Mouse (Mus musculus) left cerebral cortex, adult 11 months (tissue): ENCODE measurements around the gene Atg2b.

Source experiments
- DNase-seq: peaks from one replicate; pipeline ENCODE4 v3.0.0; 2022; ENCODE audit warnings: low spot score

The Atg2b gene

GRCm38 (mm10) chr12:105683933-105684901 lies 794 bp downstream of the Atg2b start, which contains the start of gene Gskip:
Gene Gskip, plus strand, starts transcription at chr12:105684829.
- peak; percentile 8 for DNase-seq

DNA sequence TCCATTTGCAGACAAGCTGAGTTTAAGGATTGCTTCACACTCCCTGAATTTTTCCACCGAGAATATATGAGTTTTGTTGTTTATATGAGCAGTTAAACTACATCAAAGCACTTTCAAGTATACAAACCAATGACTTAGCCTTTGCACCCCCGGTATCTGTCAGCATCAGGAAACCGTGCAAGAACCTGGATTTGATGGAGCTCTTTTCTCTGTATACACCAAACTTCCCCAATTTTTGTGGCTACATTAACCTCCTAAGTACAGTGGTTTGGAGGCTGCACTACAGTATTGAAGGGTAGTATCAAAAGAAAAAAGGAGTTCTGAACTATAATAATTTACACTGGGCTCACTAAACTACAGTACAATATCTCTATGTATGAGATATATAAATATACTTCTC lies 6.2 kb downstream of the Atg2b start:
- DNase-seq: no peak

DNA sequence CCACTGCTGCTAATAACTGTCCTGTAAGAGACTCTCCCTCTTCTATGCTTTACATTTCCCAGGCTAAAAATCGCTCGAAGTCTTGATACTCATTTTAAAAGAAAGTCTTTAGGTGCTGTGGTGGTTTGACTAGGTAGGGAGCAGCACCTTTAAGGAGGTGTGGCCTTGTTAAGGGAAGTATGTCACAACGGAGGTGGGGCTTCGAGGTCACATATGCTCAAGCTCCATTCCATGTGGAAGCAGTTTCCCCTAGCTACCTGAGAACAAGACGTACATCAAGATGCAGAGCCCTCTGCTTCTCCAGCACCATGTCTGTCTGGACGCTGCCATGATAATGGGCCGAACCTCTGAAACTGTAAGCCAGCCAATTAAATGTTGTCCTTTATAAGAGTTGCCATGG lies 6.8 kb downstream of the Atg2b start:
- DNase-seq: no peak

- DNase-seq: no peak
Observed at GRCm38 (mm10) chr12:105676274-105676673, 8.7 kb downstream of the Atg2b start.

DNA sequence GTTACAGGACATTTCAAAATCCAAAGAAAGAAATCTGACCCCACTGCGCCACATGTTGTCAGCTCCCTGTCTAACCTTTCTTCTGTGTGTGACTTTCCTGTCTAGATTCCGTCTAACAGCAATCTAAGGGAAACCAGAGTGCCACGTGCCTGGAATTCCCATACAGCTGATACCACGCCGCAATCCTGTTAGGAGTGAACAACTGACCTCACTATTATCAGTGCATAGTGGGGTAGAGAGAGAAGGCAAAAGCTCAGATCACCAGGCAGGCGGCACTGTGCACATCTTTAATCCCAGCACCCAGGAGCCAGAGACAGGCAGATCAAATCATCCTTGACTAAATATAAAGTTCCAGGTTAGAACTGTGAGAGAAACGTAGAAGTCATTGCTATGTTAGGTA lies 29.2 kb downstream of the Atg2b start:
- DNase-seq: no peak

DNA sequence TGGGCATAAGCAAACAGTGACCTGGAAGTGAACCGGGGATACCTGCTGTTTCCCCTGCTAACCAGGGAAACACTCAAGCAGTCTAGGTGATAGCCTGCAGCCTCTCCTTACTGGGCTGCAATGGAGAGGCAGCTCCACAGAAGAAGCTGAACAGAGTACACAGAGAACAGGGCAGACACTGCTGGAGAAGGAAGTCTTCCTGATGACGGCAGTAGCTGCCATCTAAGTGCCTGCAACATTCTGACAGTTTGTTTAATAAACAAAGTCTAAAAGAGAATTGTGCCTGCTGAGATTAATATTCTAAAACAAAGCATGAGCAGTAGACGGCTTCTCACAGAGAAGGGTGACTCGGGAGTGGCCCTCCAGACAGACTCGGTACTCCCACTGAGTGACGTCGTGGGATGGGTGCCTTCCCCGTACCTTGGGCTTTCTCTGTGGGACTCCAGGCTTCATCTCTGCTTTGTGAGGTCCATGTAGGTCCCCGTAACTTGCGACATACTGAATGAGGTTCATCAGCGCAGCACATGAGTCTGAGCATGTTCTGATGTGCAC lies 42.2 kb downstream of the Atg2b start:
- no peak for DNase-seq

GRCm38 (mm10) chr12:105637554-105637953 lies 47.5 kb downstream of the Atg2b start:
- DNase-seq: no peak

DNA sequence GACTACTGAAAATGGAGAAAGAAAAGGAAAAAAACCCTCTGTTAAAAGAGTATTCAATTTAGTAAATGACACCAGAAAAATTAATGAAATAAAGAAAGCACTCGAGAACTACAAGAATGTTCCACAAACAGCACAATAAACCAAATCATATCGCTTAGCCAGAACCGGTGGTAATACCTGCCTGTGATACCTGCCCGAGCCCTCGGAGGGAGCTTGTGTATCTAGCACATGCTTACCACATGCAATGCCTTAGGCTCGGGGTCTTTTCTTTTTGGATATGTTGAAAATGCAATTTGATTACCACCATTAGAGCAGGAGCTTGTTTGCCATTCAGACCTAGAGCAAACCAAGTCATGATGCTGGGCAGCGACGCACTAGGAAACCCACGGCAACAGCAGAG lies 48.5 kb downstream of the Atg2b start:
- DNase-seq: no peak

DNA sequence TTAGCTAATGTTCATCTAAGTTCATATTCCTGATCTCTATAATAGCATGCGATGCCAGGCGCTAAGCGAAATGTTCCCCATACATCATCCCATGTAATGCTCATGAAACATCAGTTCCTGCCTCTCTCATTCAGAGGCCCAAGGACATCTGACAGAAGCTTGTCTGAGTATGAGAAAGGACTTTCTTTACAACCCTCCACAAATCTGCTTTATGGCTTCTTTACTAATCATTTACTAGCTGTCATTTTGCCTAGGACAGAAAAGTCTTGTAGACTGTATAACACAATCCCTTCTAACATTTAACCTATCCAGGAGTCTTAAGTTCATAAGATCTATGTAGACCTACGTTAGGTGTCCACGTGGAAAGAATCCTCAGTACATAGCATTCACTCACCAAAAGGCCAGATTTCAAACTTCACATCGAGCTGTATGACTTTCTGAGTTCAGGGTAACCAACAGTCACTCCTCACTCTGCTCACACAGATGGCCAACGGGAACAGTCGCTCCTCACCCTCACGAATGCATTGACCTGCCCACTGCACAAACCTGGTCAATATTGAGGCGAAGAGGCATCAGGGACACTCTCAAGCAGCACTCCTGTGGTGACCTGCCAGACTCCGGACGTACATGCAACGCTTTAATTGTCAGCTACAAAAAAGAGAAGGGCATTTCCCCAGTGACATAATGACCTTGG lies 50.5 kb downstream of the Atg2b start:
- DNase-seq: no peak

DNA sequence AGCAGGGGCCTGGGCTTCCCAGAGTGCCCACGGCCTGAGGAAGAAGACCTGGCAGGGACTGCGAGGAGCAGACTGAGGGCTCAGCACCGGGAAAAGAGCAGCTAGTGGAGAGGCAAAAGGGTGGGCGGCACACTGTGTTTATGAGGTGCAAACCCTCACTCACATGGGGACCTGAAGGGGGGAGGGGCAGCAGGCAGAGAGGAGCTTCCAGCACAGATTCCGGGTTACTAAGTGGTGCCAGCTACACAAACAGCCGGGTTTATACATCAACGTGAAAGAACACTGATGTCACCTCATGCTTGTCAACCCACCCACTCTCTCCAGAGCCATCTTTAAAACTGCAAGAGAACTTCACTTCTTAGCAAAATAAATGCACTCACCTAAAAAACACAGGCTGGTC lies 59.2 kb downstream of the Atg2b start:
- DNase-seq: no peak

DNA sequence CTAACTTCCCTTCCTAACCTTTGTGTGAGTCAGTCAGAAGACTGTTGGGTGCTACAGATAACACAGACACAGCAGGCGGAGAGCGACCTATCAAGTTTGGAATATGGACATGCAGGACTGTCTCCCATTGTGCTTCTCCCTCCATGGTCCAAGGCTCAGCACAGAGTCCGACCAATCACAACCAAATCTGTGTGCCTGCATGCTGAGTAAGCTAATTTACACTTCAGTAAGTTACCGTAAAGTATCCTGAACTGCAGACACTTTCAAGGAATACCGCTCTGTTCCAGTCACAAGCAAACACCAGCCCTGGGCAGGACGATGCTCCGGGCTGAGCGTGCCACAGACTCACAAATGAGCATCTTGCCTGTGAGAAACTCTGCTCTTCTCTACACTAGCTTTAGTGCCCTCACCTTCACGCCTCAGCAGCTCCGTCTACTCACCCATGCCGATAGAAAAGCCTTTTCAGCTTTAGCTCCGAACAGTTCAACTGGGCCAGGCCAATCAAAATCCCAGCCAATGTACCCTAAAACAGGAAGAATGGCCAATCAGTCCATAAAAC lies 62.0 kb downstream of the Atg2b start:
- DNase-seq: no peak

- DNase-seq: no peak
Observed at GRCm38 (mm10) chr12:105622048-105622447, 63.0 kb downstream of the Atg2b start.

- no peak for DNase-seq
Observed at GRCm38 (mm10) chr12:105613559-105613958, 71.5 kb downstream of the Atg2b start.

DNA sequence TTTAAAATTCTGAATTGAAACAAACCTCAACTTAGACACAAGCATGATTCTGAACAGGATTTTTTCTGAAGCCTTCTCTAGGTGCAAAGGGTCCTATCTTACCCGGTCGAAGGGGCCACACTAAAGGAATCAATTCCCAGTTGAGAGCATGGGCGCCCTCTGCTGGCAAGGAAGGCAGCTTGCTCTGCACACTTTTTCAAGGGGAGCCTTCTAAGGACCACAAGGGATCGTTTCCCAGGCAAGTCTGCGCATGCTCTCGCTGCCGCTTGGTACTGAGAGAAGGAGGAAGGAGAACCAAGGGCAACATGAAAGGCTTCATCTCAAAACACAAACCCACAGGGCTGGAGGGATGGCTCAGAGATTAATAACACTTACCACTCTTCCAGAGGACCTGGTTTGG lies 73.3 kb downstream of the Atg2b start:
- peak; percentile 41 for DNase-seq

GRCm38 (mm10) chr12:105611045-105611444 lies 74.0 kb downstream of the Atg2b start:
- DNase-seq: no peak

DNA sequence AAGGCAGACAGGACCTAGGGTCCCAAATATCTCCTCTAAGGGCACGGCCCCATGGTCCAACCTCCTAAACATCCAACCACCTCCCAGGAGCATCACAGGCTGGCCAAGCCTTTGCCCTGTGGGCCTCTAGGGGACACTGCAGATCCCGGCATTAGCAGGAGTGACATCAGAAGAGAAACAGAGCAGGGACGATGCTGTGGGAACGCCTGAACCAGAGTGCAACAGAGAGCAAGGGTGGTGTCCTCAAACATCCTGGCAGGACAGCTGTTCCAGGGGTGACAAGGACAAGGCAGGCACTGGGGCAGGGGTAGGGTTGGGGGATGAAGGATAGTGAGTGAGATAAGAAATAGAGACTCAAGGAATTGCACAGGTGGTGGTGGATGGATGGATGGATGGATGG lies 78.1 kb downstream of the Atg2b start:
- DNase-seq: no peak

DNA sequence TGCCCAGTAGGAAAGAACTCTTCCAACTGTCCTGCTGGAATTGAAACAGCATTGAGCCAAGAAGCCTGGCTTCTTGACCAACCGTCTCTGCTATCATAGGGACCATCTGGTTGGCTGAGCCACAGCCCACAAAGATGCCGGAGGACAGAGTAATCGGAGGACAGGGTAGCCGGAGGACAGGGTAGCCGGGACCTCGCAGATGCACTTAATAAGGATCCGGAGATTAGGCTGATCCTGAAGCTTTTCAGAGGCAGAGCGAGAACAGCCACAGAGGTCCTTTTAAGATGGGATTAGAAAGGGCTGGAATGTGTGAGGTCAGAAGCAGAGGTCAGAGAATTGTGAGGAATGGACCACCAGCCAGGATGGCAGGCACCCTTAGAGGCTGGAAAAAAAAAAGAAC lies 79.8 kb downstream of the Atg2b start:
- DNase-seq: no peak

DNA sequence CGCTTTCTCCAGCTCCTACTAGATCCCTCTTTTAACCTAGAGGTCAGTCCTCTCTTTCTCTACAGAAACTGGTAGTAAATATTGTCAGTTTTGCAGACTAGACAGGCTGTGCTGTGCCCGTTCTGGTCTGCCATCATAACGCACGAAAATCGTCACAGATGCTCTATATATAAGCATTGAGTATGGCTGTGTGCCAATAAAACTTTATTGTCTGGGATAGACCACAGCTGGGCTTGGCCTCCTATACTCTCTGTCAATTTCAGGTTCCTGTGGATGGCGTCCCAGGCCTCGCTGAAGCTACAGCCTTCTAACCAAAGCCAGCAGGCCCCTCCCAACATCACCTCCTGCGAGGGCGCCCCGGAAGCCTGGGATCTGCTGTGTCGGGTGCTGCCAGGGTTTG lies 81.1 kb downstream of the Atg2b start:
- DNase-seq: no peak

DNA sequence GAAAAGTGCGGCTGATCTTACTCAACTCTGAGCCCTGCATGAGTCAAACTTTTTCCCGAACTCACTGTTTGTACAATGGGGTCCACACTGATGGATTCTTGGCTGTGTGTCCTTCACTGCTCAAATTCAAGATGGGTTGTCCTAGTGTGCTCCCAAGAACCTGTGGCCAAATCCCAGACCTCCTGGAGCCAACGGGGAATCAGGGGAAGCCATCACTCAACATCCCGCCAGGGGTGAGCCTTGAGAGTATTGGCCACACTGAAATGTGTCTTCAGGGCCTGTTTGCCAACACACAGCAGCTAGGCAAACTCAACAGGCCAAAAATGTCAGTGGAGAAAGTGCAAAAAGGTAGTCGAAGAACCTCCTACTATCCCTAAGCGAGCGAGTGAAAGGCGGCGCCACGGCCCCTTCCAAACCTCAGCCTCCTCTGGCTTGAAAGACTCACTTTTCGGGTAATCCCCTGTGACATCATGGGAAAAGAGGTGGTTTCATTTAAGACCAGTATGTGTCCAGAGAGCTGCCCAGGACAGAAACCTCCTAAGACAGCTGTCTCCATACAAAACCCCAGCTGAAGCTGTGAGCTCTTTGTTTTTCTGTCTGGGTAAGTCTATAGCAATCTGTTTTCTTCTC lies 82.3 kb downstream of the Atg2b start, which contains the start of gene Bdkrb1:
Gene Bdkrb1, plus strand, starts transcription at position 505 of the 630 bp plus-strand sequence.
- no peak for DNase-seq

DNA sequence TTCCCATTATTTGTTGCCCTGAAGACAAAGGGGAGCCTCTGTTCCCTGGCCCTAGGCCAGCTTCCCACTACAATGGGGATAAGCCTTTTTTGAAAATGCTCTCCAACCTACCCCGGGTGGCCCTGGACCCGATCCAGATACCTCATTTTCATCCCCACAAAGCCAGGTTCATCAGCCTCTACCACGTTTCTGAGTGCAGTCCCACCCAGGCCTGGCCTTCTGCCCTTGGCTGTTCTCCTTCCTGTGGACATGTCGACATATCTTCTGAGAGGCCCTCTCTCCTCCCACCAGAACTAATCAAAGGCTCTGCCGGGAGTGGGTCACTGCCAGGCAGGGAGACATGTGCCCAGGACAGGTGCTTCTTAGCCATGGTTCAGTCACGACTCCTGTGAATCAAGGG lies 83.4 kb downstream of the Atg2b start:
- no peak for DNase-seq

DNA sequence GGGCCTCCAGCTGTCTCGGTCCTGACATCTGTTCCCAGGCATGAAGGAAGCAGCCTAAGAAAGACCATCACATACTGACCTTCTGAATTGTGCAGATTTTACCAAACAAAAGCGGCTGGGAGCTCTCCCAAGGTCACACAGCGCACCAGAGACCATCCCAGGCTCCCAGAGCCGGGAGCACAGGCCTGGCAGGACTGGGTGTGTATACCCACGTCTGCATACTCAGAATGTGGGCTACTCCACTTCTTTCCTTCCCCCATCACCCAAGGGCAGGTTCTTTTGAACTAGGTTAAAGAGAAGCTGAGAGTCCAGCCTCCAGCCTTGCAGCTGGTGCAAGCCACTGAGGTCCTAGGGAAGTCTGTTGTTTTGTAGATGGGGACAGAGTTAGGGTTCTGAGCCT lies 85.9 kb downstream of the Atg2b start:
- no peak for DNase-seq

DNA sequence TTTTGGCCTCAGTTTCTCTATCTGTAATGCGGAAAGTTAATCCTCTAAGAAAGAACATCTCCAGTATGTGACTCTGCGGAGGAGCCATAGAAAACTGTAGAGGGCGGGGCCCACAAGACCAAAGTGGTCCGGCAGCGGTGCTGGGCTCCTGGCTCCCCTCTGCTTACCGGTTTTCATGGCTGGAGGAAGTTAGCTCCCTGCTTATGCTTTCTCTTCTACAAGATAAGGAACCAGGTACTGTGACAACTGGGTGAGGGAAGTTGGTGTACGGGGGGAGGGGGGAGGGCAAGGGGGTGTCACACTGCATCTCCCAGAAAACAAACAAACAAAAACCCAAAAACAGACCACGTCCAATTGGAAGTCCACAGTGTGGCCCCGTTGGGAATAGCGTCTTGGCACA lies 86.5 kb downstream of the Atg2b start:
- no peak for DNase-seq
